Mouse (Mus musculus) liver, embryonic 13.5 days (tissue): Measurements from ENCODE around the gene Cd2bp2. TPM values are rescaled to one million over a fixed set of nuclear protein-coding genes. Genes with fewer than 3 reads are reported as not detected.
A peak's percentile ranks its signal among the peaks of the same experiment; 100 is the strongest.

Experiments
- ATAC-seq: fragments of 200-750 bp; cut with Nextera tagmentation; 2 replicates; pipeline ENCODE4 v1.8.0; 2017; ENCODE audit warnings: low read depth, mild to moderate bottlenecking, moderate number of reproducible peaks, moderate library complexity
- DNase-seq: peaks from one replicate; pipeline ENCODE4 v3.0.0; 2022
- H3K27ac ChIP-seq: fragments of 300-500 bp; sonication (generic); 2 replicates; pipeline ENCODE4 v1.5.1; 2015; ENCODE audit warnings: moderate library complexity, mild to moderate bottlenecking, inconsistent platforms
- H3K27me3 ChIP-seq: fragments of 300-500 bp; sonication (generic); 2 replicates; pipeline ENCODE4 v1.6.1; 2015; ENCODE audit warnings: mild to moderate bottlenecking, inconsistent platforms
- H3K36me3 ChIP-seq: fragments of 300-500 bp; sonication (generic); 2 replicates; pipeline ENCODE4 v1.6.1; 2015; ENCODE audit warnings: mild to moderate bottlenecking, inconsistent platforms
- H3K4me1 ChIP-seq: fragments of 300-500 bp; sonication (generic); replicated peaks from 2 replicates; pipeline ENCODE4 v1.6.1; 2015; ENCODE audit warnings: inconsistent platforms
- H3K4me2 ChIP-seq: fragments of 300-500 bp; sonication (generic); 2 replicates; pipeline ENCODE4 v1.6.1; 2015; ENCODE audit warnings: inconsistent platforms, mild to moderate bottlenecking, moderate library complexity
- H3K4me3 ChIP-seq: fragments of 300-500 bp; sonication (generic); replicated peaks from 2 replicates; pipeline ENCODE4 v1.5.1; 2015; ENCODE audit warnings: mild to moderate bottlenecking, inconsistent platforms
- H3K9ac ChIP-seq: fragments of 300-500 bp; sonication (generic); 2 replicates; pipeline ENCODE4 v1.6.1; 2015; ENCODE audit warnings: mild to moderate bottlenecking, inconsistent platforms
- H3K9me3 ChIP-seq: fragments of 300-500 bp; sonication (generic); replicated peaks from 2 replicates; pipeline ENCODE4 v1.6.1; 2016; ENCODE audit warnings: inconsistent platforms
- WGBS: fragments of 180-500 bp; shearing (Covaris S2); methylation state at CpG from one replicate; pipeline ENCODE4 v1.1.7; 2015; ENCODE audit not compliant: insufficient replicate concordance; 5-methylcytosine and 5-hydroxymethylcytosine counted together
- polyA plus RNA-seq: library from polyadenylated mRNA; unstranded; fragments of >200 nt; fragmentation: Nextera tagmentation; extraction: Ambion mirVana; gene quantifications from 2 replicates; pipeline ENCODE4 v1.2.1, GENCODE M21; 2015

Gene Cd2bp2
- polyA plus RNA-seq, 1 experiment from 2014 or later = 27.1 TPM

- H3K9me3 ChIP-seq = no peaks in the 10 kb centered on the region
- H3K9ac ChIP-seq = peak overlapping the region; percentile 61; the same call in 1 of the 2 replicates
- peak overlapping the region; percentile 92; the same call in 1 of the 2 replicates for H3K27ac ChIP-seq
- WGBS = 82% methylated on average over 5 of the region's 5 CpGs
- H3K4me1 ChIP-seq = peaks cover 79% of the 10 kb centered on the region
- 0 out of 2 replicates have a peak overlapping the region, but pooled peaks have one; percentile 20 for H3K4me2 ChIP-seq
- H3K4me3 ChIP-seq = no peak overlapping the region
- no peaks in the 10 kb centered on the region for H3K36me3 ChIP-seq
- no peak for ATAC-seq
- no peak for DNase-seq
- no peaks in the 10 kb centered on the region for H3K27me3 ChIP-seq
These were observed 20.5 kb upstream of the Cd2bp2 start for GRCm38 (mm10) chr7:127216307-127216706.

GRCm38 (mm10) chr7:127214981-127215871, 19.4 kb upstream of the Cd2bp2 start:
- ATAC-seq (peak; percentile 43), DNase-seq (peak; percentile 59)
- WGBS = 29% methylated on average over 33 of the region's 33 CpGs
- Histone ChIP-seq H3K27ac (peak overlapping the region; percentile 51; the same call in 1 of the 2 replicates), H3K36me3 (no peaks in the 10 kb centered on the region), H3K27me3 (no peaks in the 10 kb centered on the region), H3K9me3 (no peaks in the 10 kb centered on the region), H3K4me1 (peaks cover 84% of the 10 kb centered on the region), H3K4me3 (peak overlapping the region; percentile 34), H3K4me2 (peak overlapping the region; percentile 57), H3K9ac (peak overlapping the region; percentile 55)

GRCm38 (mm10) chr7:127214521-127214920, 18.7 kb upstream of the Cd2bp2 start:
- H3K27ac ChIP-seq = no peak overlapping the region; the same call in 1 of the 2 replicates
- no peaks in the 10 kb centered on the region for H3K27me3 ChIP-seq
- H3K9me3 ChIP-seq = no peaks in the 10 kb centered on the region
- H3K4me2 ChIP-seq = peak overlapping the region; percentile 57
- 71% methylated on average over 21 of the region's 21 CpGs for WGBS
- no peak for ATAC-seq
- H3K9ac ChIP-seq = peak overlapping the region; percentile 55
- H3K4me1 ChIP-seq = peaks cover 84% of the 10 kb centered on the region
- no peak overlapping the region for H3K4me3 ChIP-seq
- H3K36me3 ChIP-seq = no peaks in the 10 kb centered on the region
- no peak for DNase-seq

- H3K4me3 ChIP-seq = no peak overlapping the region
- 65% methylated on average over 12 of the region's 12 CpGs for WGBS
- H3K4me2 ChIP-seq = no peak overlapping the region
- no peak overlapping the region for H3K9ac ChIP-seq
- peaks cover 81% of the 10 kb centered on the region for H3K4me1 ChIP-seq
- ATAC-seq (no peak), DNase-seq (no peak)
- H3K27me3 ChIP-seq = no peaks in the 10 kb centered on the region
- H3K9me3 ChIP-seq = no peaks in the 10 kb centered on the region
- no peaks in the 10 kb centered on the region for H3K36me3 ChIP-seq
- H3K27ac ChIP-seq = 0 out of 2 replicates have a peak overlapping the region, but pooled peaks have one; percentile 15
These were observed 18.1 kb upstream of the Cd2bp2 start for GRCm38 (mm10) chr7:127213930-127214329.

GRCm38 (mm10) chr7:127213485-127213884, 17.6 kb upstream of the Cd2bp2 start:
- WGBS = 30% methylated on average over 7 of the region's 7 CpGs
- no peak overlapping the region for H3K9ac ChIP-seq
- DNase-seq = no peak
- H3K4me3 ChIP-seq = no peak overlapping the region
- no peak overlapping the region for H3K4me2 ChIP-seq
- no peak for ATAC-seq
- H3K27ac ChIP-seq = no peak overlapping the region
- no peaks in the 10 kb centered on the region for H3K36me3 ChIP-seq
- no peaks in the 10 kb centered on the region for H3K9me3 ChIP-seq
- peaks cover 77% of the 10 kb centered on the region for H3K4me1 ChIP-seq
- no peaks in the 10 kb centered on the region for H3K27me3 ChIP-seq

GRCm38 (mm10) chr7:127212432-127213250, 16.8 kb upstream of the Cd2bp2 start:
- H3K36me3 ChIP-seq = no peaks in the 10 kb centered on the region
- no peaks in the 10 kb centered on the region for H3K9me3 ChIP-seq
- ATAC-seq (no peak), DNase-seq (no peak)
- H3K4me1 ChIP-seq = peaks cover 68% of the 10 kb centered on the region
- H3K4me3 ChIP-seq = no peak overlapping the region
- no peaks in the 10 kb centered on the region for H3K27me3 ChIP-seq
- no peak overlapping the region for H3K27ac ChIP-seq
- no peak overlapping the region for H3K4me2 ChIP-seq
- H3K9ac ChIP-seq = no peak overlapping the region
- WGBS = 81% methylated on average over 12 of the region's 12 CpGs

- H3K9me3 ChIP-seq = no peaks in the 10 kb centered on the region
- H3K4me3 ChIP-seq = no peak overlapping the region
- H3K4me1 ChIP-seq = peaks cover 66% of the 10 kb centered on the region
- H3K27me3 ChIP-seq = no peaks in the 10 kb centered on the region
- H3K4me2 ChIP-seq = no peak overlapping the region
- peak overlapping the region; percentile 22; the same call in 1 of the 2 replicates for H3K27ac ChIP-seq
- DNase-seq = no peak
- ATAC-seq = no peak
- 0 out of 2 replicates have a peak, but pooled peaks cover 2% of the 10 kb centered on the region for H3K36me3 ChIP-seq
- 76% methylated on average over 5 of the region's 5 CpGs for WGBS
- no peak overlapping the region for H3K9ac ChIP-seq
These were observed 15.3 kb upstream of the Cd2bp2 start for GRCm38 (mm10) chr7:127211014-127211745.

- H3K27ac ChIP-seq = peak overlapping the region; percentile 98
- H3K4me1 ChIP-seq = peaks cover 67% of the 10 kb centered on the region
- 84% methylated on average over 4 of the region's 4 CpGs for WGBS
- DNase-seq = no peak
- no peaks in the 10 kb centered on the region for H3K27me3 ChIP-seq
- H3K4me3 ChIP-seq = peak overlapping the region; percentile 89
- ATAC-seq = no peak
- no peaks in the 10 kb centered on the region for H3K9me3 ChIP-seq
- H3K4me2 ChIP-seq = peak overlapping the region; percentile 95
- peaks cover 5% of the 10 kb centered on the region for H3K36me3 ChIP-seq
- H3K9ac ChIP-seq = peak overlapping the region; percentile 99
These were observed 14.4 kb upstream of the Cd2bp2 start for GRCm38 (mm10) chr7:127210266-127210665.

GRCm38 (mm10) chr7:127209851-127210250, 14.0 kb upstream of the Cd2bp2 start:
- H3K4me3 ChIP-seq = peak overlapping the region; percentile 89
- H3K36me3 ChIP-seq = peaks cover 7% of the 10 kb centered on the region
- whole genome bisulfite sequencing = 72% methylated on average over 5 of the region's 5 CpGs
- peak overlapping the region; percentile 95 for H3K4me2 ChIP-seq
- ATAC-seq = no peak
- H3K9ac ChIP-seq = peak overlapping the region; percentile 99
- no peaks in the 10 kb centered on the region for H3K27me3 ChIP-seq
- no peaks in the 10 kb centered on the region for H3K9me3 ChIP-seq
- DNase-seq = no peak
- H3K27ac ChIP-seq = peak overlapping the region; percentile 98
- peaks cover 67% of the 10 kb centered on the region for H3K4me1 ChIP-seq

- Histone ChIP-seq H3K27me3 (no peaks in the 10 kb centered on the region), H3K9ac (peak within 1 kb of the TSS; percentile 99), H3K27ac (peak within 1 kb of the TSS; percentile 98), H3K9me3 (no peaks in the 10 kb centered on the region), H3K36me3 (peaks cover 15% of the 10 kb centered on the region), H3K4me3 (peak within 1 kb of the TSS; percentile 89), H3K4me1 (peaks cover 65% of the 10 kb centered on the region), H3K4me2 (peak within 1 kb of the TSS; percentile 95)
- WGBS = 1% methylated on average over 43 of the region's 44 CpGs
- DNase-seq (peak; percentile 90), ATAC-seq (peak; percentile 87)
These were observed 12.9 kb upstream of the Cd2bp2 start, which contains the start of gene Mylpf for GRCm38 (mm10) chr7:127208553-127209438. TSS of gene Mylpf (plus strand) at chr7:127208890.
